Mouse (Mus musculus) stomach, postnatal 0 days (tissue): ENCODE data around the gene Apol8.

Experiments
- CTCF ChIP-seq: IDR thresholded peaks from 2 replicates; pipeline ENCODE4 v1.5.1; 2016; ENCODE audit warnings: antibody characterized with exemption, low read depth, mild to moderate bottlenecking, moderate library complexity
- EP300 ChIP-seq: optimal IDR thresholded peaks from 2 replicates; pipeline ENCODE3; 2016; ENCODE audit warnings: antibody characterized with exemption

DNA sequence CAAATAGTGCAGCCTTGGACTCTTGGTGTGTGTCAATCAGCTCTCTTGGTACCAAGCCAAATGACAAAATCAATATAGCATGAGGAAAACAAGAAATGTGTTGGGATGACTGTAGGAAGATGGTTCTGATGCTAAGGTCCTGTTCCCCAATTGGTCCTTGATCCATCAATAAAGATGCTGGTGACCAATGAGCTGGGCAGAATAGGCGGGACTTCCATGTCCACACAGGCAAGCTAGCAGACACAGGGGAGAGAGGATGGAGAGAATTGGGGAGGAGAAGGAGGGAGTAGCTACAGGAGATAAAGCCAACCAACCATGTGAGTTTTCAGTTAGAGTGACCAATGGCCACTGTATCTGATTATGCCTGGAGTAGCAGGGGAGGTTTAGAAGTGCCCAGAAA is 10.5 kb downstream of the Apol8 start:
- TF ChIP-seq CTCF, result no peak
- no peak for TF ChIP-seq EP300
